Mouse (Mus musculus): ENCODE data around the gene Wdr25.

DNA sequence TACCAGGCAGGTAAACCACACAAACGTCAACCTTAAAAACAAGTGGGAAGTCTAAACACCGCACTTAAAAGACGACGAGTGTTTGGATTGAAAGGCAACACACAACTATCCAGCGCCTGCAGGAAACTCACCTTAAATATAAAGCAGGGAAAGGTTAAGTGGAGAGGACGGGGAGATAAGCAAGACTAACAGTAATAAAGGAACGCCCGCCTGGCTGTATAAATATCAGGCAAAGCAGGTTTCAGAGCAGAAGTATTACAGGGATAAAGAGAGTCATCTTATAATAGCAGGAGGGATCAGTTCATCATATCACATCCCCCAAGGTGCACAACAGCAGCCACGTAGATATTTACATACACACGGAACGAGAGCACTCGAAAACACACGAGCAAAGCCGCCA lies 78.8 kb downstream of the Wdr25 start:
- no peak for TF ChIP-seq POLR2A (IDR thresholded peaks at IDR 0.05; ENCODE audit: borderline replicate concordance, extremely low read depth, low read depth, low read length)
- no peak for TF ChIP-seq CTCF (IDR thresholded peaks at IDR 0.05; ENCODE audit: insufficient read depth, low read length)
